Mouse (Mus musculus) CH12.LX (cell line): ENCODE results near the gene 4930516K23Rik. TPM values are rescaled to one million over a fixed set of nuclear protein-coding genes. Genes with fewer than 3 reads are reported as not detected.

ENCODE experiments used
- DNase-seq: peaks from one replicate; pipeline ENCODE4 v3.0.0-alpha.2; 2013; ENCODE audit errors: extremely low read depth
- H3K27ac ChIP-seq: 2 replicates; pipeline ENCODE4 v1.5.1; 2012; ENCODE audit warnings: low read depth, mild to moderate bottlenecking, control low read depth, moderate library complexity; ENCODE audit not compliant: insufficient read depth
- H3K27me3 ChIP-seq: replicated peaks from 2 replicates; pipeline ENCODE3; 2012; ENCODE audit warnings: inconsistent platforms
- H3K36me3 ChIP-seq, 2 experiments: replicated peaks in 1 of 2; 2 replicates each; pipeline versions ENCODE3 to v1.6.1; 2012; ENCODE audit warnings: inconsistent platforms in 1 of 2, low read length in 1 of 2, mild to moderate bottlenecking in 1 of 2, mixed read lengths in 1 of 2, moderate library complexity in 1 of 2; ENCODE audit not compliant: control insufficient read depth in 1 of 2, insufficient read depth in 1 of 2
- H3K4me1 ChIP-seq, 2 experiments: 2 replicates each; pipeline ENCODE4 v1.6.1; 2012; ENCODE audit warnings: inconsistent platforms in 1 of 2, moderate library complexity in 1 of 2; ENCODE audit not compliant: insufficient read depth in 2 of 2, control insufficient read depth in 1 of 2
- H3K4me2 ChIP-seq: 2 replicates; pipeline ENCODE4 v1.6.1; 2012; ENCODE audit warnings: low read depth, mild to moderate bottlenecking, control low read depth; ENCODE audit not compliant: poor library complexity, insufficient read depth, severe bottlenecking
- H3K4me3 ChIP-seq, 3 experiments: fragments of 150-350 bp in 1 of 3; sonication (generic) in 1 of 3; replicated peaks in 1 of 3; 2 replicates each; pipeline versions ENCODE3 to v1.5.1; 2011 to 2012; ENCODE audit warnings: low read depth in 2 of 3, low read length in 2 of 3, mild to moderate bottlenecking in 2 of 3, moderate library complexity in 2 of 3, control low read depth in 1 of 3, improper control_type of control experiment in 1 of 3, inconsistent platforms in 1 of 3, mixed read lengths in 1 of 3; ENCODE audit not compliant: poor library complexity in 1 of 3
- H3K79me2 ChIP-seq: replicated peaks from 2 replicates; pipeline ENCODE4 v1.6.1; 2012; ENCODE audit warnings: mild to moderate bottlenecking, moderate library complexity; ENCODE audit not compliant: control insufficient read depth, poor library complexity, insufficient read depth, severe bottlenecking; ENCODE audit errors: extremely low read depth
- H3K9ac ChIP-seq: 2 replicates; pipeline ENCODE4 v1.6.1; 2012; ENCODE audit warnings: low read depth, mild to moderate bottlenecking, control low read depth, moderate library complexity; ENCODE audit not compliant: insufficient read depth
- H3K9me3 ChIP-seq: replicated peaks from 2 replicates; pipeline ENCODE3; 2012; ENCODE audit warnings: low read length, inconsistent platforms, mixed read lengths
- BHLHE40 ChIP-seq: IDR thresholded peaks from 2 replicates; pipeline ENCODE4 v1.6.1; 2011; ENCODE audit warnings: mild to moderate bottlenecking, low read depth, low read length, improper control_type of control experiment
- CHD1 ChIP-seq: IDR thresholded peaks from 2 replicates; pipeline ENCODE4 v1.6.1; 2012; ENCODE audit warnings: low read depth, low read length, improper control_type of control experiment, inconsistent platforms
- CTCF ChIP-seq, 2 experiments: IDR thresholded peaks in 1 of 2; conservative IDR thresholded peaks in 1 of 2; 2 replicates each; pipeline ENCODE4 v1.5.1; 2011 to 2012; ENCODE audit warnings: low read depth in 2 of 2, low read length in 2 of 2, improper control_type of control experiment in 1 of 2, inconsistent platforms in 1 of 2, mild to moderate bottlenecking in 1 of 2, moderate library complexity in 1 of 2
- E2F4 ChIP-seq: IDR thresholded peaks from 2 replicates; pipeline ENCODE4 v1.6.1; 2011; ENCODE audit warnings: low read depth, low read length, improper control_type of control experiment; ENCODE audit not compliant: insufficient replicate concordance
- ELF1 ChIP-seq: IDR thresholded peaks from 2 replicates; pipeline ENCODE4 v1.6.1; 2014; ENCODE audit warnings: low read depth, mild to moderate bottlenecking, inconsistent platforms, low read length, improper control_type of control experiment
- ETS1 ChIP-seq: conservative IDR thresholded peaks from 2 replicates; pipeline ENCODE4 v1.6.1; 2012; ENCODE audit warnings: low read depth, mild to moderate bottlenecking, inconsistent platforms, low read length, improper control_type of control experiment, moderate library complexity
- GABPA ChIP-seq: IDR thresholded peaks from 2 replicates; pipeline ENCODE4 v1.6.1; 2012; ENCODE audit warnings: low read depth, low read length, improper control_type of control experiment, inconsistent platforms; ENCODE audit not compliant: insufficient replicate concordance
- JUN ChIP-seq: IDR thresholded peaks from 2 replicates; pipeline ENCODE4 v1.6.1; 2011; ENCODE audit warnings: low read depth, mild to moderate bottlenecking, low read length, improper control_type of control experiment, moderate library complexity; ENCODE audit not compliant: insufficient read depth
- MAFK ChIP-seq: IDR thresholded peaks from 2 replicates; pipeline ENCODE4 v1.6.1; 2011; ENCODE audit warnings: low read length, improper control_type of control experiment; ENCODE audit not compliant: insufficient replicate concordance
- MAX ChIP-seq: IDR thresholded peaks from 2 replicates; pipeline ENCODE4 v1.6.1; 2011; ENCODE audit warnings: low read length, improper control_type of control experiment
- MEF2A ChIP-seq: IDR thresholded peaks from 2 replicates; pipeline ENCODE4 v1.6.1; 2014; ENCODE audit warnings: low read depth, mild to moderate bottlenecking, inconsistent platforms, low read length, improper control_type of control experiment, borderline replicate concordance
- MXI1 ChIP-seq: IDR thresholded peaks from 2 replicates; pipeline ENCODE4 v1.6.1; 2011; ENCODE audit warnings: mild to moderate bottlenecking, low read depth, low read length, improper control_type of control experiment
- MYC ChIP-seq: IDR thresholded peaks from 2 replicates; pipeline ENCODE4 v1.6.1; 2011; ENCODE audit warnings: low read depth, mild to moderate bottlenecking, improper control_type of control experiment, low read length
- NRF1 ChIP-seq: IDR thresholded peaks from 2 replicates; pipeline ENCODE4 v1.6.1; 2014; ENCODE audit warnings: low read depth, mild to moderate bottlenecking, inconsistent platforms, low read length, improper control_type of control experiment, moderate library complexity
- POLR2AphosphoS2 ChIP-seq: IDR thresholded peaks from 2 replicates; pipeline ENCODE4 v1.6.1; 2011; ENCODE audit warnings: low read depth, low read length, improper control_type of control experiment
- SIN3A ChIP-seq: IDR thresholded peaks from 2 replicates; pipeline ENCODE4 v1.6.1; 2012; ENCODE audit warnings: low read length, improper control_type of control experiment, inconsistent platforms
- UBTF ChIP-seq: IDR thresholded peaks from 2 replicates; pipeline ENCODE4 v1.6.1; 2012; ENCODE audit warnings: low read depth, mild to moderate bottlenecking, inconsistent platforms, low read length, improper control_type of control experiment, moderate library complexity
- USF1 ChIP-seq: IDR thresholded peaks from 2 replicates; pipeline ENCODE4 v1.6.1; 2014; ENCODE audit warnings: low read depth, mild to moderate bottlenecking, inconsistent platforms, low read length, improper control_type of control experiment
- USF2 ChIP-seq: conservative IDR thresholded peaks from 2 replicates; pipeline ENCODE4 v1.6.1; 2011; ENCODE audit warnings: low read depth, low read length, improper control_type of control experiment
- ZC3H11A ChIP-seq: IDR thresholded peaks from 2 replicates; pipeline ENCODE4 v1.6.1; 2012; ENCODE audit warnings: low read depth, mild to moderate bottlenecking, inconsistent platforms, low read length, improper control_type of control experiment
- ZKSCAN1 ChIP-seq: IDR thresholded peaks from 2 replicates; pipeline ENCODE4 v1.6.1; 2012; ENCODE audit warnings: low read depth, inconsistent platforms, low read length, improper control_type of control experiment, borderline replicate concordance
- ZMIZ1 ChIP-seq: IDR thresholded peaks from 2 replicates; pipeline ENCODE4 v1.6.1; 2012; ENCODE audit warnings: low read depth, mild to moderate bottlenecking, inconsistent platforms, low read length, improper control_type of control experiment
- dilution Hi-C: fragments of 300-500 bp; cut with MboI; formaldehyde crosslinking; loops from 2 replicates; pipeline ENCODE4 v1.14.3; 2020; ENCODE audit warnings: low sequenced_read_pairs; ENCODE audit not compliant: extremely low pct_unique_long_range_greater_than_20kb, extremely low pct_ligation_motif_present
- in situ Hi-C: fragments of 300-500 bp; cut with MboI; formaldehyde crosslinking; loops from 3 replicates; pipeline ENCODE4 v1.14.3; 2019; ENCODE audit warnings: low sequenced_read_pairs, low pct_ligation_motif_present, low pct_unique_long_range_greater_than_20kb, mixed read lengths
- polyA plus RNA-seq: library from polyadenylated mRNA; unstranded; fragments of >175 nt; gene quantifications from 2 replicates; pipeline ENCODE4 v1.2.1, GENCODE M21; 2012; ENCODE audit warnings: low read depth; ENCODE audit not compliant: insufficient read length
- total RNA-seq, 2 experiments: library from RNA; depleted of rRNA; stranded (reverse); fragments of 300-350 nt in 1 of 2; fragments of >200 nt in 1 of 2; gene quantifications; 2 replicates each; pipeline ENCODE4 v1.2.3; 2012 to 2014

4930516K23Rik gene
- total and polyA plus RNA-seq, 3 experiments, result 0.04 TPM; not detected in 2

- no peaks in the 10 kb centered on the region for H3K9me3 ChIP-seq
- no peaks in the 10 kb centered on the region for H3K79me2 ChIP-seq
- no peaks in the 10 kb centered on the region for H3K27me3 ChIP-seq
- H3K9ac ChIP-seq, result no peak within 1 kb of the TSS
- no peaks in the 10 kb centered on the region for H3K36me3 ChIP-seq
- TF ChIP-seq MYC (no peak), USF1 (no peak), ZKSCAN1 (no peak), USF2 (no peak), SIN3A (no peak), ZC3H11A (no peak), ELF1 (no peak), BHLHE40 (no peak)
- H3K27ac ChIP-seq, result no peak within 1 kb of the TSS
- peaks cover 0 to 6% of the 10 kb centered on the region in 2 experiments; a peak in 2 of 4 replicates for H3K4me1 ChIP-seq
- peak; percentile 6 for DNase-seq
- in situ Hi-C loops (no loop called here), dilution Hi-C loops (no loop called here)
- H3K4me2 ChIP-seq, result no peak within 1 kb of the TSS
- H3K4me3 ChIP-seq, result no peak within 1 kb of the TSS
These were observed 10.5 kb upstream of the 4930516K23Rik start, which contains the start of gene Olfr644 for GRCm38 (mm10) chr7:104071769-104072168. Gene Olfr644, minus strand, starts transcription at chr7:104071869.

DNA sequence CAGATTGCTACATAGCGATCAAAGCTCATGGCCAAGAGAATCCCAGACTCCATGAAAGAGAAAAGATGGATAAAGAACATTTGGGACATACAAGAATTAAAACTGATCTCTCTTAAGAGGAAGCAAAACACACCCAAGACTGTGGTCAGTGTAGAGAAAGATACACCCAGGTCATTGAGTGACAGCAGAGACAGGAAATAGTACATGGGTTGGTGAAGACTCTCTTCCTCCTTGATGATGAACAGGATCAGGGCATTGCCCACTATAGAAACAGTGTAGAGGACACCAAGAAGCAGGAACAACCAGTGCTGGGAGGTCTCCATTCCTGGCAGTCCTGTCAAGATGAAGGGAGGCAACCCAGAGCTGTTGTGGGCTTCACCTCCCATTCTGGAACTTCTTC, 2.0 kb downstream of the 4930516K23Rik start:
- Histone ChIP-seq H3K4me3 (no peak overlapping the region), H3K4me2 (no peak overlapping the region), H3K27ac (no peak overlapping the region), H3K79me2 (no peaks in the 10 kb centered on the region), H3K27me3 (no peaks in the 10 kb centered on the region), H3K4me1 (no peaks in the 10 kb centered on the region), H3K9ac (no peak overlapping the region), H3K36me3 (no peaks in the 10 kb centered on the region), H3K9me3 (no peaks in the 10 kb centered on the region)
- DNase-seq, result no peak
- dilution Hi-C loops (no loop called here), in situ Hi-C loops (no loop called here)
- TF ChIP-seq CTCF (conservative IDR thresholded peaks at IDR 0.05 in 1 of 2, IDR thresholded peaks at IDR 0.05 in 1 of 2; ENCODE audit: low read depth in 2 of 2, low read length in 2 of 2) (no peak), E2F4 (no peak), ELF1 (no peak)
- TF ChIP-seq, all 38 proteins: peak for 0

DNA sequence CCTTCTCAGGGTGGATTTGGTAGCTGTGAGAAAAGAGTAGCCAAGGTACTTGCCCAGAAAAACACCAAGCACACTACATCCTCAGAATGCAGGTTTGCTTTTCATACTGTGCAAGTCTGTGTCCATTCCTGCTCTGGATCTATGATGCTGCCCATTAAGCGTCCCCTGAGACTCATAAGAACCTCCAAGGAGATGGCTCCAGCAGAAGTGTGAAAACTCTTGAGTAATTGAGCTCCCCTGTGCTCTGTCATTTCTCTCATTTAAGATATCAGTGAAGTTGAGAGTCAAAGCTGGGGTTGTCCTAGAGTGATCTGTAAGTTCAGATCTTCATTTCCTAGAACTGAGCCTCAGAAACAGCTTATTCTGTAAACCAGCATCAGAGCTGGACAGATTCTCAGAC, 8.7 kb downstream of the 4930516K23Rik start, which contains the start of gene Olfr642:
TSS of gene Olfr642 (minus strand) at position 101 of the 400 bp plus-strand sequence.
- no peaks in the 10 kb centered on the region for H3K79me2 ChIP-seq
- dilution Hi-C loops, result no loop called here
- H3K27ac ChIP-seq, result no peak within 1 kb of the TSS
- no peak for DNase-seq
- TF ChIP-seq CHD1 (no peak), MAFK (no peak), POLR2AphosphoS2 (no peak), USF2 (no peak), ETS1 (no peak), ZC3H11A (no peak), MXI1 (no peak), UBTF (no peak), MEF2A (no peak), JUN (no peak), GABPA (no peak), USF1 (no peak), MAX (no peak), E2F4 (no peak), ELF1 (no peak), ZMIZ1 (no peak), BHLHE40 (no peak), NRF1 (no peak)
- TF ChIP-seq, all 38 proteins: peak for 0
- Histone ChIP-seq H3K4me1 (no peaks in the 10 kb centered on the region), H3K9me3 (no peaks in the 10 kb centered on the region), H3K4me2 (no peak within 1 kb of the TSS), H3K4me3 (no peak within 1 kb of the TSS), H3K27me3 (no peaks in the 10 kb centered on the region), H3K36me3 (no peaks in the 10 kb centered on the region), H3K9ac (no peak within 1 kb of the TSS)
- in situ Hi-C loops, result no loop called here
